Comparison of ENCODE assay signal across 18 mouse cellular contexts in genomic region chr15:83848193-83848592, GRCm38 (mm10).
DNase-seq lines count a peak whose midpoint lies in the region; ATAC-seq and TF ChIP-seq lines count a peak whose summit lies in the region.
"Had no signal": no experiment of that assay in that cellular context is flagged by ENCODE, and none has a peak within 500 bp of the region (broad histone marks: within the 10 kb centered on the region; RNA-seq: fewer than 3 reads in every experiment).

No protein-coding gene starts in this region.

- no peak overlapping the region for H3K9ac ChIP-seq in hindbrain, postnatal 0 days (replicated peaks; ENCODE audit: low read length)
- H3K9ac ChIP-seq: limb, embryonic 13.5 days; liver, embryonic 15.5 days had no signal

- no peak for ATAC-seq in hindbrain, postnatal 0 days

- TF ChIP-seq POLR2A in brain, embryonic 14.5 days (IDR thresholded peaks at IDR 0.05; ENCODE audit: borderline replicate concordance, extremely low read depth, insufficient read depth, insufficient read length, poor library complexity, severe bottlenecking), result no peak

- no peak for TF ChIP-seq CTCF in layer of hippocampus, adult 2 months (conservative IDR thresholded peaks at IDR 0.05)
- no peak for TF ChIP-seq CTCF in brain, embryonic 14.5 days (IDR thresholded peaks at IDR 0.05; ENCODE audit: borderline replicate concordance, extremely low read depth, insufficient read depth, insufficient read length)
- TF ChIP-seq CTCF in hindbrain, postnatal 0 days (IDR thresholded peaks at IDR 0.05; ENCODE audit: low read depth), result no peak

- peaks cover 22% of the 10 kb centered on the region for H3K4me1 ChIP-seq in hindbrain, postnatal 0 days (ENCODE audit: insufficient read depth, low read length)
- H3K4me1 ChIP-seq: limb, embryonic 13.5 days; liver, embryonic 15.5 days; megakaryocyte, embryonic 14.5 days had no signal

- peak overlapping the region; percentile 81 for H3K27ac ChIP-seq in layer of hippocampus, adult 2 months
- H3K27ac ChIP-seq in hindbrain, postnatal 0 days, result peak overlapping the region; percentile 61
- H3K27ac ChIP-seq: limb, embryonic 13.5 days; liver, embryonic 15.5 days had no signal

- H3K36me3 ChIP-seq in hindbrain, postnatal 0 days (ENCODE audit: insufficient read depth, low read length), result no peaks in the 10 kb centered on the region
- H3K36me3 ChIP-seq: limb, embryonic 13.5 days; liver, embryonic 15.5 days had no signal

- no peak overlapping the region for H3K4me2 ChIP-seq in hindbrain, postnatal 0 days (ENCODE audit: low read depth, low read length)
- H3K4me2 ChIP-seq: heart, embryonic 11.5 days; limb, embryonic 13.5 days; liver, embryonic 15.5 days had no signal

- H3K4me3 ChIP-seq in layer of hippocampus, adult 2 months, result no peak overlapping the region
- no peak overlapping the region for H3K4me3 ChIP-seq in hindbrain, postnatal 0 days (ENCODE audit: low read length)
- H3K4me3 ChIP-seq: limb, embryonic 13.5 days; liver, embryonic 15.5 days; megakaryocyte, embryonic 14.5 days had no signal

- H3K9me3 ChIP-seq in hindbrain, postnatal 0 days (ENCODE audit: low read length), result no peaks in the 10 kb centered on the region
- H3K9me3 ChIP-seq: limb, embryonic 13.5 days; liver, embryonic 15.5 days; megakaryocyte, embryonic 14.5 days had no signal

- 44% methylated on average over 9 of the region's 9 CpGs for WGBS in hindbrain, postnatal 0 days

- H3K27me3 ChIP-seq in hindbrain, postnatal 0 days (ENCODE audit: insufficient read depth, low read length), result no peaks in the 10 kb centered on the region
- H3K27me3 ChIP-seq: liver, embryonic 15.5 days had no signal

- peak in 1 of 2 experiments; percentile 49 for DNase-seq in layer of hippocampus, adult 2 months (ENCODE audit: low spot score in 2 of 2)
- DNase-seq in layer of hippocampus, postnatal 10 days (ENCODE audit: low spot score in 2 of 2), result no peak
- peak; percentile 75 for DNase-seq in brain, adult 2 months (ENCODE audit: low read depth, low spot score)
- DNase-seq in brain, embryonic 14.5 days (ENCODE audit: low read depth), result peak; percentile 85
- DNase-seq in hindbrain, postnatal 0 days (ENCODE audit: low spot score), result peak; percentile 75
- DNase-seq in right cerebral cortex, postnatal 25 days, result no peak
- DNase-seq in adrenal gland, postnatal 14 days, result no peak
- DNase-seq: cerebellum, postnatal 25 days; gastrocnemius, postnatal 25 days; heart, postnatal 14 days; kidney, adult 9 months; kidney, postnatal 4 days; lung, postnatal 10 days; thymus, postnatal 36 days had no signal

Comparison
In these comparisons a context has a peak if more than half of its experiments do, and no peak if none do; other contexts are left out.
1. DNase-seq: peak in brain, adult 2 months (single experiment), brain, embryonic 14.5 days (single experiment) and hindbrain, postnatal 0 days (single experiment); none in layer of hippocampus, postnatal 10 days (0 of 2), right cerebral cortex, postnatal 25 days (single experiment) and adrenal gland, postnatal 14 days (single experiment).